In genomic region chr1:21077619-21078018, GRCm38 (mm10) we compare ENCODE assay signal across 8 mouse cellular contexts. TPM values are rescaled to one million over a fixed set of nuclear protein-coding genes. Genes with fewer than 3 reads are reported as not detected.
DNase-seq lines count a peak whose midpoint lies in the region; ATAC-seq and TF ChIP-seq lines count a peak whose summit lies in the region.
"Had no signal": no experiment of that assay in that cellular context is flagged by ENCODE, and none has a peak within 500 bp of the region (broad histone marks: within the 10 kb centered on the region; RNA-seq: fewer than 3 reads in every experiment).

No protein-coding gene starts in this region.

- no peak for ATAC-seq in lung, postnatal 0 days
- no peak for ATAC-seq in hindbrain, embryonic 11.5 days (ENCODE audit: low FRiP score)
- ATAC-seq in liver, embryonic 14.5 days (ENCODE audit: insufficient read depth), result no peak
- ATAC-seq in stomach, postnatal 0 days (ENCODE audit: low FRiP score, low TSS enrichment), result no peak
- ATAC-seq in erythroid progenitor cell, adult 5-6 weeks (replicated peaks; ENCODE audit: low FRiP score, poor library complexity, severe bottlenecking), result no peak

- H3K4me1 ChIP-seq in lung, postnatal 0 days (ENCODE audit: insufficient read depth, low read depth, low read length), result peaks cover 24% of the 10 kb centered on the region
- H3K4me1 ChIP-seq in hindbrain, embryonic 11.5 days (replicated peaks; ENCODE audit: control insufficient read depth, insufficient read depth, low read length), result peaks cover 12% of the 10 kb centered on the region
- peaks cover 0 to 15% of the 10 kb centered on the region in 2 experiments; a peak in 2 of 4 replicates for H3K4me1 ChIP-seq in liver, embryonic 14.5 days (replicated peaks; ENCODE audit: control insufficient read depth in 2 of 2, insufficient read depth in 2 of 2, low read length in 1 of 2)
- peaks cover 2% of the 10 kb centered on the region; the same call in 1 of the 2 replicates for H3K4me1 ChIP-seq in stomach, postnatal 0 days (replicated peaks; ENCODE audit: control insufficient read depth, insufficient read depth)

- no peak overlapping the region for H3K27ac ChIP-seq in lung, postnatal 0 days (ENCODE audit: low read length)
- H3K27ac ChIP-seq in hindbrain, embryonic 11.5 days (ENCODE audit: low read depth, low read length), result no peak overlapping the region
- no peak overlapping the region for H3K27ac ChIP-seq in liver, embryonic 14.5 days
- no peak overlapping the region for H3K27ac ChIP-seq in stomach, postnatal 0 days (replicated peaks)

- no peak for TF ChIP-seq CTCF in lung, postnatal 0 days (IDR thresholded peaks at IDR 0.05)
- TF ChIP-seq CTCF in liver, embryonic 14.5 days (IDR thresholded peaks at IDR 0.05; ENCODE audit: low read depth), result no peak
- no peak for TF ChIP-seq CTCF in stomach, postnatal 0 days (IDR thresholded peaks at IDR 0.05; ENCODE audit: low read depth)

- DNase-seq in lung, postnatal 0 days (ENCODE audit: low spot score), result no peak
- DNase-seq in lung, postnatal 25 days (ENCODE audit: low spot score), result no peak
- no peak for DNase-seq in hindbrain, embryonic 11.5 days (ENCODE audit: low spot score)
- DNase-seq in liver, embryonic 14.5 days (ENCODE audit: low read depth in 3 of 3, low spot score in 3 of 3), result no peak
- no peak for DNase-seq in stomach, postnatal 0 days (ENCODE audit: low spot score)
- DNase-seq in MN1 (ENCODE audit: low spot score), result no peak
- DNase-seq: thymus, postnatal 4 days had no signal

- H3K36me3 ChIP-seq in lung, postnatal 0 days (ENCODE audit: insufficient read depth, low read length), result no peaks in the 10 kb centered on the region
- no peaks in the 10 kb centered on the region for H3K36me3 ChIP-seq in hindbrain, embryonic 11.5 days (ENCODE audit: control insufficient read depth, insufficient read depth, low read length)
- no peaks in the 10 kb centered on the region for H3K36me3 ChIP-seq in liver, embryonic 14.5 days (replicated peaks; ENCODE audit: control insufficient read depth, insufficient read depth, low read depth)
- H3K36me3 ChIP-seq in stomach, postnatal 0 days (ENCODE audit: control insufficient read depth, insufficient read depth, low read length), result no peaks in the 10 kb centered on the region

- H3K9me3 ChIP-seq in lung, postnatal 0 days (ENCODE audit: low read length), result no peaks in the 10 kb centered on the region
- no peaks in the 10 kb centered on the region for H3K9me3 ChIP-seq in hindbrain, embryonic 11.5 days (ENCODE audit: control insufficient read depth, low read length)
- no peaks in the 10 kb centered on the region for H3K9me3 ChIP-seq in liver, embryonic 14.5 days (ENCODE audit: control insufficient read depth, low read length)
- no peaks in the 10 kb centered on the region for H3K9me3 ChIP-seq in stomach, postnatal 0 days (ENCODE audit: control insufficient read depth, low read length)

- 40% methylated on average over 7 of the region's 7 CpGs for WGBS in lung, postnatal 0 days
- 82% methylated on average over 7 of the region's 7 CpGs for WGBS in hindbrain, embryonic 11.5 days
- WGBS in liver, embryonic 14.5 days (ENCODE audit: insufficient replicate concordance), result 63% methylated on average over 7 of the region's 7 CpGs
- 60% methylated on average over 7 of the region's 7 CpGs for whole genome bisulfite sequencing in stomach, postnatal 0 days

- peak overlapping the region; percentile 65; the same call in 1 of the 2 replicates for H3K4me3 ChIP-seq in lung, postnatal 0 days (ENCODE audit: low read depth, low read length)
- H3K4me3 ChIP-seq in hindbrain, embryonic 11.5 days (ENCODE audit: low read depth, low read length), result 0 out of 2 replicates have a peak overlapping the region, but pooled peaks have one; percentile 61
- no peak overlapping the region for H3K4me3 ChIP-seq in liver, embryonic 14.5 days (ENCODE audit: insufficient read depth in 1 of 2, low read depth in 2 of 2, low read length in 2 of 2)
- peak overlapping the region; percentile 74 for H3K4me3 ChIP-seq in stomach, postnatal 0 days (ENCODE audit: low read depth, low read length)

- H3K27me3 ChIP-seq in lung, postnatal 0 days (replicated peaks; ENCODE audit: insufficient read depth, low read length), result no peaks in the 10 kb centered on the region
- no peaks in the 10 kb centered on the region for H3K27me3 ChIP-seq in hindbrain, embryonic 11.5 days (ENCODE audit: control insufficient read depth, insufficient read depth, low read length)
- H3K27me3 ChIP-seq in liver, embryonic 14.5 days (ENCODE audit: control insufficient read depth, insufficient read depth, low read length), result no peaks in the 10 kb centered on the region; the same call in 1 of the 2 replicates
- no peaks in the 10 kb centered on the region for H3K27me3 ChIP-seq in stomach, postnatal 0 days (ENCODE audit: control insufficient read depth, insufficient read depth, low read length)

- TF ChIP-seq EP300 in lung, postnatal 0 days (IDR thresholded peaks at IDR 0.05), result no peak
- no peak for TF ChIP-seq EP300 in liver, embryonic 14.5 days (IDR thresholded peaks at IDR 0.05; ENCODE audit: low read depth)
- no peak for TF ChIP-seq EP300 in stomach, postnatal 0 days (optimal IDR thresholded peaks at IDR 0.05)

- peak overlapping the region; percentile 66 for H3K4me2 ChIP-seq in lung, postnatal 0 days (replicated peaks; ENCODE audit: low read depth, low read length)
- H3K4me2 ChIP-seq in hindbrain, embryonic 11.5 days (replicated peaks; ENCODE audit: low read depth, low read length), result peak overlapping the region; percentile 66; the same call in 1 of the 2 replicates
- H3K4me2 ChIP-seq in liver, embryonic 14.5 days (ENCODE audit: low read depth), result peak overlapping the region; percentile 87; the same call in 1 of the 2 replicates
- peak overlapping the region; percentile 78 for H3K4me2 ChIP-seq in stomach, postnatal 0 days (replicated peaks; ENCODE audit: low read depth)

- no peak overlapping the region; the same call in 1 of the 2 replicates for H3K9ac ChIP-seq in lung, postnatal 0 days (replicated peaks; ENCODE audit: low read depth)
- H3K9ac ChIP-seq in hindbrain, embryonic 11.5 days (ENCODE audit: low read depth, low read length), result no peak overlapping the region
- H3K9ac ChIP-seq in liver, embryonic 14.5 days (replicated peaks), result no peak overlapping the region
- no peak overlapping the region for H3K9ac ChIP-seq in stomach, postnatal 0 days (ENCODE audit: low read length)

RNA-seq across cellular contexts. Expression of gene Tram2, which starts 1.4 kb away (rescaled TPM):
- polyA plus RNA-seq in lung, postnatal 0 days (2015; fragmentation: Nextera tagmentation; extraction: Ambion mirVana), result 8.1 and 8.3 TPM in 2 replicates
- polyA plus RNA-seq in hindbrain, embryonic 11.5 days (2014; fragmentation: Nextera tagmentation; extraction: Ambion mirVana), result 6.2 and 6.6 TPM in 2 replicates
- polyA plus RNA-seq in liver, embryonic 14.5 days (2012; rRNA removed), result 1.1 and 1.2 TPM in 2 replicates
- 1.7 and 1.8 TPM in 2 replicates for polyA plus RNA-seq in liver, embryonic 14.5 days (2014; fragmentation: Nextera tagmentation; extraction: Ambion mirVana)
- polyA plus RNA-seq in stomach, postnatal 0 days (2015; fragmentation: Nextera tagmentation; extraction: Ambion mirVana), result 2.6 and 3.6 TPM in 2 replicates
- 1.3 and 1.4 TPM in 2 replicates for total RNA-seq in erythroid progenitor cell, adult 5-6 weeks (2015; ENCODE audit: low replicate concordance)
- 0.51 TPM in 1 of 2 replicates, not detected in the other for total RNA-seq in erythroid progenitor cell, adult 5-6 weeks (2017; ENCODE audit: low replicate concordance)

Comparison
In these comparisons a context has a peak if more than half of its experiments do, and no peak if none do; other contexts are left out.
1. H3K4me3 ChIP-seq: peak in lung, postnatal 0 days (single experiment), hindbrain, embryonic 11.5 days (single experiment) and stomach, postnatal 0 days (single experiment); none in liver, embryonic 14.5 days (0 of 2).
2. Peak in every context shown above with its lines, with median percentiles within 50 percentile points of each other: H3K4me2 ChIP-seq.